Comparison of ENCODE assay signal across 16 mouse cellular contexts in genomic region chr9:80718516-80718915, GRCm38 (mm10).
"Had no signal": no experiment of that assay in that cellular context is flagged by ENCODE, and none has a peak within 500 bp of the region (broad histone marks: within the 10 kb centered on the region; RNA-seq: fewer than 3 reads in every experiment).

No protein-coding gene starts in this region.

- H3K9me3 ChIP-seq: lung, embryonic 15.5 days; megakaryocyte, embryonic 14.5 days; neural tube, embryonic 12.5 days; stomach, embryonic 15.5 days had no signal

- H3K4me1 ChIP-seq: lung, embryonic 15.5 days; megakaryocyte, embryonic 14.5 days; neural tube, embryonic 12.5 days; stomach, embryonic 15.5 days had no signal

- H3K4me3 ChIP-seq: lung, embryonic 15.5 days; megakaryocyte, embryonic 14.5 days; neural tube, embryonic 12.5 days; stomach, embryonic 15.5 days had no signal

- H3K36me3 ChIP-seq: lung, embryonic 15.5 days; neural tube, embryonic 12.5 days; stomach, embryonic 15.5 days had no signal

- H3K9ac ChIP-seq: liver, postnatal 0 days; lung, embryonic 15.5 days; neural tube, embryonic 12.5 days; stomach, embryonic 15.5 days had no signal

- DNase-seq: liver, postnatal 0 days; lung, adult 2 months; lung, postnatal 14 days; lung, postnatal 36 days; midbrain, embryonic 14.5 days; right cerebral cortex, postnatal 14 days; thymus, postnatal 14 days; thymus, postnatal 36 days had no signal

- H3K4me2 ChIP-seq: lung, embryonic 15.5 days; midbrain, embryonic 11.5 days; neural tube, embryonic 12.5 days; stomach, embryonic 15.5 days had no signal

- H3K27me3 ChIP-seq: lung, embryonic 15.5 days; megakaryocyte, embryonic 14.5 days; neural tube, embryonic 12.5 days; stomach, embryonic 15.5 days had no signal

- ATAC-seq: liver, postnatal 0 days; lung, postnatal 0 days had no signal

- H3K27ac ChIP-seq: lung, embryonic 15.5 days; macrophage; neural tube, embryonic 12.5 days; stomach, embryonic 15.5 days; stomach, postnatal 0 days had no signal
